Mouse (Mus musculus) cortical plate, adult 2 months (tissue): ENCODE results near the gene Exoc7. TPM values are rescaled to one million over a fixed set of nuclear protein-coding genes. Genes with fewer than 3 reads are reported as not detected.
A peak's percentile ranks its signal among the peaks of the same experiment; 100 is the strongest.

Source experiments
- H3K27ac ChIP-seq: fragments of 200-500 bp; 2 replicates; pipeline ENCODE4 v1.5.1; 2012; ENCODE audit warnings: low read length, control low read depth, inconsistent platforms; ENCODE audit not compliant: insufficient read depth
- H3K4me1 ChIP-seq: fragments of 200-500 bp; 2 replicates; pipeline ENCODE4 v1.6.1; 2011; ENCODE audit warnings: low read length; ENCODE audit not compliant: control insufficient read depth, insufficient read depth
- H3K4me3 ChIP-seq: fragments of 200-500 bp; 2 replicates; pipeline ENCODE4 v1.5.1; 2011; ENCODE audit warnings: mild to moderate bottlenecking, low read length, control low read depth; ENCODE audit not compliant: insufficient read depth
- CTCF ChIP-seq: fragments of 200-500 bp; IDR thresholded peaks from 2 replicates; pipeline ENCODE4 v1.5.1; 2011; ENCODE audit warnings: mild to moderate bottlenecking, control low read depth, low read length; ENCODE audit not compliant: insufficient read depth; ENCODE audit errors: extremely low read depth
- POLR2A ChIP-seq: fragments of 200-500 bp; IDR thresholded peaks from 2 replicates; pipeline ENCODE4 v1.6.1; 2011; ENCODE audit warnings: mild to moderate bottlenecking, low read length, control low read depth; ENCODE audit not compliant: insufficient read depth; ENCODE audit errors: extremely low read depth
- polyA plus RNA-seq: library from polyadenylated mRNA; depleted of rRNA; stranded (reverse); fragments of >200 nt; gene quantifications from 2 replicates; pipeline ENCODE4 v1.2.3, GENCODE M21; 2012

The Exoc7 gene
- polyA plus RNA-seq, 1 experiment, result 91.3 TPM

- no peak overlapping the region for H3K4me3 ChIP-seq
- no peaks in the 10 kb centered on the region for H3K4me1 ChIP-seq
- no peak overlapping the region for H3K27ac ChIP-seq
- TF ChIP-seq CTCF, result no peak
Observed at GRCm38 (mm10) chr11:116298221-116298620, 8.8 kb downstream of the Exoc7 start.

DNA sequence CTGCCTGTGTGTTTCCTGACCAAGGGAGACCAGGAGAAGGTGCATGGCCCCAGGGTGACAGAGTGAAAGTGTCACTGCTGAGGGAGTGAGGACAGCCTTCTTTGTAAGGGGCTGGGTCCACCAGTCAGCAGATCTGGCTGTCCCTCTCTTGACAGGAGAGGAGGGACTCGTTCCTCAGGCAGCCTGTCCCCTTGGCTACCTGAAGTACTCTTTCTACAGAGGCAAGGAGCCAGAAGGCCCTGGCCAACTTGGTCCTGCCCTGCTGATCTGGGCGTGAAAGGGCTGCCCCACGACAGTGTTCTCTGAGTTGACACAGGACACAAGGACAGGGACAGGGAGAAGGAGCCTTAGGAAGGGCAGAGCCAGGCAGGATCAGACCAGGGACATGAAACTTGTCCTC is 10.0 kb downstream of the Exoc7 start:
- Histone ChIP-seq H3K27ac (no peak overlapping the region), H3K4me1 (no peaks in the 10 kb centered on the region), H3K4me3 (no peak overlapping the region)
- no peak for TF ChIP-seq CTCF
- TF ChIP-seq POLR2A, result no peak

DNA sequence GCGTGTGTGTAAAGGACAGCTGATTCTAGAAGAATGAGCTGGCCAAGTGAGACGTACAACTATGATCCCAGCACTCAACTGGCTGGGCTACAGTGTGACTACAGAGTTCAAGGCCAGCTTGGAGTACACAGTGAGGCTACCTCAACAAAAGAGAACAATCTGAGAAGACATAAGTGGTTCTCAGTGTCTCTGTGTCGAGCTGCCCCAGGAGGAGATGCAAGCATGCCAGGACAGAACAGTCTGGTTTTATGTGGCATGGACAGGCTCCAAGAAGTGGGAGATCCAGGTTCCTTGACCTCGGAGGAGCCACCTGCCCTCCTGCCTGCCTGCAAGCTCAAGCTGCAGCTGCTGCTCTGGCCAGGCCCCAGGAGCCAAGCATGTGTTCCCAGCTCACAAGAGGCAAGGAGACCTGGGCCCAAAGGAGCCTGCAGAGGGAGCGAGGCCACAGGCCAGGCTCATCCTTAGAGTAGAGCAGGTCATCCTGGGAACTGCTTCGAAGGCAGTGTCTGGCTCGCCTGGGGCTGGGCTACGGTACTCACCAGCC is 10.8 kb downstream of the Exoc7 start:
- no peak overlapping the region for H3K27ac ChIP-seq
- no peak overlapping the region for H3K4me3 ChIP-seq
- H3K4me1 ChIP-seq, result no peaks in the 10 kb centered on the region
- TF ChIP-seq POLR2A (no peak), CTCF (no peak)

- Histone ChIP-seq H3K4me1 (no peaks in the 10 kb centered on the region), H3K4me3 (no peak overlapping the region), H3K27ac (no peak overlapping the region)
- no peak for TF ChIP-seq POLR2A
- TF ChIP-seq CTCF, result peak; percentile 69
Observed at GRCm38 (mm10) chr11:116294319-116294718, 12.7 kb downstream of the Exoc7 start.

DNA sequence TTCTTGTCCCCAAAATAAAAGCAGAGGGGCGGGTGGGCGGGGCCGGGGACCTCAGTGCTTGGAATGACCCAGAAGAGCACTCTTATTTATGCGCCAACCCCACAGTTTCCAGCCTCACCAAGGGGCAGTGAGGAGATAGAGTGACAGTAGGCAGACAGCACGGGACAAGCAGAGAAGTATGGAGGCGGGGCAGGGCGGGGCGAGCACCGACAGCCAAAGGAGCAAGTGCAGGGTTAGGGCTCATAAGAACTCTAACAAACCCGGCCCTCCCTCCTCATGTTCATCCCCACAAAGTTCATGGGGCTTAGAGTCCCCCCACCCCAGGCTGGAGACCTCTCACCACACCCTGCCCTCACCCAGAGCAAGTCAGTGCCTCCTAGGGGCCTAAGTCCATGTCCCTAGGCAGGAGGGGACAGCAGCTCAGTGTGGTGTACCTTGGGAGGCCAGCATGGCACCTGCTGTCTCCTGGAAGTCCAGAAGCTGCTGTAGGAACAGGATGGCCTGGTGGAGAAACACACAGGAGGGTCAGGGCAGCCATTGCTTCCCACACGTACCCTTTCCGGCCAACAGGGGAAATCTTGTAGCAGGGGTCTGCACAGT is 13.4 kb downstream of the Exoc7 start:
- Histone ChIP-seq H3K4me1 (no peaks in the 10 kb centered on the region), H3K27ac (no peak overlapping the region), H3K4me3 (no peak overlapping the region)
- TF ChIP-seq CTCF (no peak), POLR2A (no peak)

GRCm38 (mm10) chr11:116292401-116292800 is 14.6 kb downstream of the Exoc7 start:
- Histone ChIP-seq H3K4me3 (no peak overlapping the region), H3K4me1 (no peaks in the 10 kb centered on the region), H3K27ac (no peak overlapping the region)
- TF ChIP-seq CTCF (no peak), POLR2A (no peak)

DNA sequence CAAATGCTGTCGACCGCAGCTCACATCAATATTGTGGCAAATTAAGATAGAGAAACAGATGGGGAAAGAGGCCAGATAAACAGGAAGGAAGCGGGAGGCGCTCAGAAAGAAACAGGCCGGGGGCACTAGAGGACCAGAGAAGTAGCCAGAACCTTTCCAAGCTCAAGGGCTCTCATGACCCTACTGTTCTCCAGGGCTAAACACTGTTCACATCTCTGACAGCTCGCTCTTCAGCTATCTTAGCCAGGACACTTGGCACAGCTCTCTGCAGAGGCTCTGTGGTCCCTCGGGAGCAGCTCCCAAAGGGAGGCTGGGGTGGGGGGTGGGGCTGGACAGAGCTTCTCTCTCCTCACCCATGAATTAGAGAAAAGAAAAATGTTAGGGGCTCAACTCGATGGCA is 16.5 kb downstream of the Exoc7 start:
- no peaks in the 10 kb centered on the region for H3K4me1 ChIP-seq
- TF ChIP-seq POLR2A, result no peak
- no peak for TF ChIP-seq CTCF
- H3K27ac ChIP-seq, result no peak overlapping the region
- no peak overlapping the region for H3K4me3 ChIP-seq

DNA sequence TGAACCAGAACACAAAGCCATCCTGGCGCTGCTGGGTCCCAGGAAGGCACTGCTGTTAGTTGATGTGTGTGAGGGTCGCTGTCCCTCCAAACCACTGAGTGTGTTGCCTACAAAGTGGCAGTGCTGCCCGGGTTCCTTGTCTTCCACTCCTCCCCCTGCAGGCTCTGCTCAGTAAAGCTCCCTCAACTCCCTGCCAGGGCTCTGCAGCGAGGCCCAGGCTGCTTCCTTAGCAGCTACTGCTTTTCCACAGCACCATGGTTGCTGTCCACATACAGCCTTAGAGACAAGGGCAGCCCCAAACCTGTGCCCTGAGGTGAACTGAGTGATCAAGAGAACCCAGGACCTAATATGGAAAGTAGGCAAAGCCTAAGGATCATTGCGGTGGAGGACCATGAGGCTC is 19.7 kb downstream of the Exoc7 start:
- H3K4me3 ChIP-seq, result no peak overlapping the region
- TF ChIP-seq CTCF, result no peak
- TF ChIP-seq POLR2A, result no peak
- H3K4me1 ChIP-seq, result no peaks in the 10 kb centered on the region
- H3K27ac ChIP-seq, result no peak overlapping the region

GRCm38 (mm10) chr11:116285770-116286191 is 21.3 kb downstream of the Exoc7 start:
- TF ChIP-seq CTCF (no peak), POLR2A (peak; percentile 8; the same call in 1 of the 2 replicates)
- no peak overlapping the region for H3K27ac ChIP-seq
- H3K4me1 ChIP-seq, result no peaks in the 10 kb centered on the region
- H3K4me3 ChIP-seq, result no peak overlapping the region

DNA sequence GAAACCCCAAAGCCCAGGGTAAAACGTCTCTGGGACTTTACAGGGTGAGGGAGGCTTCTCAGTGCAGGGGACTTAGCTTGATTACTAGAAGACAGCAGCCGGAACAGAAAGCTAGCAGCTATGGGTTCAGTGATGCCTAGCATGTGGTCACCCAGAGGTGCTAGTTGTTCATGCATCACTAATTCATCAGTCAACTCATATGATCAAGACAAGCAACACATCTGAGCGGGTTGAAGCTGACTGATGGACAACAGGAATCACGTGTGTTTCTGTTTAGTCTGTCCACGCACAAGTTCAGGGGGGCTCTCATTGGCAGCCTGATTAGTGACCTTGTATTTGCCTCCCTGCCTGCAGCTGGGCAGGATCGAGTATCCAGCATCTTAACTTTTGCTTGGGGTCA is 23.1 kb downstream of the Exoc7 start:
- TF ChIP-seq CTCF (no peak), POLR2A (no peak)
- no peak overlapping the region for H3K4me3 ChIP-seq

DNA sequence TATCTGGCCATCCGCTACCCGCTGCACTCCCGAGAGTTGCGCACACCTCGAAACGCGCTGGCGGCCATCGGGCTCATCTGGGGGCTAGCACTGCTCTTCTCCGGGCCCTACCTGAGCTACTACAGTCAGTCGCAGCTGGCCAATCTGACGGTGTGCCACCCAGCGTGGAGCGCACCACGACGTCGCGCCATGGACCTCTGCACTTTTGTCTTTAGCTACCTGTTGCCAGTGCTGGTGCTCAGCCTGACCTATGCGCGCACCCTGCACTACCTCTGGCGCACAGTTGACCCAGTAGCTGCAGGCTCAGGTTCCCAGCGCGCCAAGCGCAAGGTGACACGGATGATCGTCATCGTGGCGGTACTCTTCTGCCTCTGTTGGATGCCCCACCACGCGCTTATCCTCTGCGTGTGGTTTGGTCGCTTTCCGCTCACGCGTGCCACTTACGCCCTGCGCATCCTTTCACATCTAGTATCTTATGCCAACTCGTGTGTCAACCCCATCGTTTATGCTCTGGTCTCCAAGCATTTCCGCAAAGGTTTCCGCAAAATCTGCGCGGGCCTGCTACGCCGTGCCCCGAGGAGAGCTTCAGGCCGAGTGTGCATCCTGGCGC is 24.0 kb downstream of the Exoc7 start:
- TF ChIP-seq CTCF (no peak), POLR2A (no peak)
- no peak overlapping the region for H3K27ac ChIP-seq
- no peak overlapping the region for H3K4me3 ChIP-seq
- H3K4me1 ChIP-seq, result no peaks in the 10 kb centered on the region

More for the DNA sequence above, 23.1 kb downstream of the Exoc7 start:
- no peak overlapping the region for H3K27ac ChIP-seq
- H3K4me1 ChIP-seq, result no peaks in the 10 kb centered on the region
